Mouse (Mus musculus) heart, adult 2 months (tissue): ENCODE data around the gene Cntrl.

Experiments used
- CTCF ChIP-seq: fragments of 200-600 bp; IDR thresholded peaks from 2 replicates; pipeline ENCODE4 v1.8.1; 2022; ENCODE audit warnings: antibody characterized with exemption, mild to moderate bottlenecking, moderate library complexity
- POLR2A ChIP-seq: fragments of 200-500 bp; IDR thresholded peaks from 2 replicates; pipeline ENCODE4 v1.6.1; 2011; ENCODE audit warnings: mild to moderate bottlenecking, low read depth, low read length, control low read depth; ENCODE audit not compliant: insufficient read depth

DNA sequence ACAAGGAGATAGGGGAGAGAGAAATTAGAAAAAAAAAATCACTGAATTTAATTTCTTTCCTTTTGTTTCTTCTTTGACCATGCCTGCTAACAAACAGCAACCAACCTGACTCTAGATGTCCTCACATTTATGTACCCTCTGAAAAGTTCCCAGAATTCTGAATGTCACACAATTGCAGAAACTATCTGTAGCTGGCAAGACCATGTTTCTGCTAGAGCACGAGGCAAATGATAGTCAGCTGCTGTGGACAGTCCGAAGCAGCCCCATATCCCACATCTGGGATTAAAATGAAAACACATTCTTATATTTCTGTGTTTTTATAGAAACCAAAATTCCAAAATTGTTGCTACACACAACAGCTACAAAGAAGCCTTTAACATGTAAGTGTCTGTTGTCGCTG lies 7.8 kb upstream of the Cntrl start, which contains the start of gene AI182371:
- TF ChIP-seq CTCF = no peak
- no peak for TF ChIP-seq POLR2A
